9 mouse cellular contexts compared by ENCODE assay signal in the genomic region with DNA sequence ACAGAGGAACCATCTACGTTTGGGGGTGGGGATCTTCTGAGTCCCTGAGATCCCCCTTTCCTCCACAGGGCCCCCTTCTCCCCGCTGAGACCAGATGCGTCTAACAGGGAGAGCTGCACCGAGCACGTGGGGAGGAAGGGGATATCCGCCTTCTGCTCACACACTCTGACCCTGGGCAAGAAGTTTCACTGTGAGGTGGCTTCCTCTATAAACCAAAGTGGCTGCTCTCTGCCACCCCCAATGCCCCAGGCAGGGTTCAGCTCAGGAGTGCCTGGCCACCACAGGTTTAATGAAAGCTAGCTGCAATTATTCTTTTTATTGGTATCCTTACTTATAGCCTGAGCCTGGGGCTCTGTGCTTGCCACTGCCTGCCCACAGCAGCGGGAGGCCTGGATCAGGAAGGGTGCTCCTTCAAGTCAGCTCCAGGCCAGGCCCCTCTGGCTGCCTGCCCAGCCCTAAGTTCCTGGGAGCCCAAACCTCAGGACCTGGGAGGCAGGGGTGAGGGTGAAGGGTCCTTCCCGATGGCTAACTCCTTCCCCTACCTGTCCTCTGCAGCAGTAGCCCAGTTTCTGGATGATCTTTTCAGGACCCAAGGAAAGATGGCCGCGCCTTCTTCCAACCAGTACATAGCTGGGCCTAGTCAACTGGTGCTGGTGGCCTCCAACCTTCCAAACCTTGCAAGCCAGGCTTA. TPM values are rescaled to one million over a fixed set of nuclear protein-coding genes. Genes with fewer than 3 reads are reported as not detected.
DNase-seq lines count a peak whose midpoint lies in the region; ATAC-seq and TF ChIP-seq lines count a peak whose summit lies in the region.
"Had no signal": no experiment of that assay in that cellular context is flagged by ENCODE, and none has a peak within 500 bp of the region (broad histone marks: within the 10 kb centered on the region; RNA-seq: fewer than 3 reads in every experiment).

No protein-coding gene starts in this region.

- peaks cover 81% of the 10 kb centered on the region for H3K4me1 ChIP-seq in erythroblast, embryonic 14.5 days (ENCODE audit: control insufficient read depth)
- H3K4me1 ChIP-seq in G1E (ENCODE audit: insufficient read depth, low read depth, low read length): peaks cover 79% of the 10 kb centered on the region
- peaks cover 51% of the 10 kb centered on the region for H3K4me1 ChIP-seq in heart, postnatal 0 days (ENCODE audit: control insufficient read depth, insufficient read depth)
- H3K4me1 ChIP-seq in limb, embryonic 13.5 days: peaks cover 36% of the 10 kb centered on the region
- peaks cover 41% of the 10 kb centered on the region for H3K4me1 ChIP-seq in small intestine, adult 2 months (ENCODE audit: control insufficient read depth, insufficient read depth, insufficient read length, low read length)

- H3K4me2 ChIP-seq in heart, postnatal 0 days (ENCODE audit: low read depth, low read length): peak overlapping the region; percentile 68
- peak overlapping the region; percentile 84 for H3K4me2 ChIP-seq in limb, embryonic 13.5 days (replicated peaks)

- no peak for TF ChIP-seq POLR2A in small intestine, adult 2 months (IDR thresholded peaks at IDR 0.05; ENCODE audit: low read depth, low read length)

- no peak for ATAC-seq in erythroblast, adult 5-6 weeks (replicated peaks; ENCODE audit: low FRiP score, poor library complexity, severe bottlenecking)
- peak; percentile 61; the same call in 1 of the 2 replicates for ATAC-seq in G1E (ENCODE audit: extremely low read depth, insufficient number of reproducible peaks, low FRiP score, poor library complexity, severe bottlenecking)
- no peak for ATAC-seq in heart, postnatal 0 days (ENCODE audit: insufficient read depth, low read depth)
- ATAC-seq in limb, embryonic 13.5 days (ENCODE audit: low FRiP score, low read depth): no peak

- H3K4me3 ChIP-seq in erythroblast, embryonic 14.5 days (replicated peaks): peak overlapping the region; percentile 79
- peak overlapping the region; percentile 96; the same call in 1 of the 2 replicates for H3K4me3 ChIP-seq in G1E (ENCODE audit: low read depth, low read length)
- H3K4me3 ChIP-seq in heart, postnatal 0 days (ENCODE audit: low read depth, low read length): no peak overlapping the region
- H3K4me3 ChIP-seq in limb, embryonic 13.5 days: no peak overlapping the region
- peak overlapping the region; percentile 35 for H3K4me3 ChIP-seq in small intestine, adult 2 months (ENCODE audit: low read depth, low read length)

- peaks cover 63% of the 10 kb centered on the region for H3K36me3 ChIP-seq in erythroblast, embryonic 14.5 days (ENCODE audit: control insufficient read depth)
- H3K36me3 ChIP-seq in G1E (replicated peaks): peaks cover 77% of the 10 kb centered on the region
- peaks cover 25% of the 10 kb centered on the region for H3K36me3 ChIP-seq in heart, postnatal 0 days (replicated peaks; ENCODE audit: control insufficient read depth, insufficient read depth, low read length)
- H3K36me3 ChIP-seq in limb, embryonic 13.5 days: peaks cover 48% of the 10 kb centered on the region
- H3K36me3 ChIP-seq in small intestine, adult 2 months (ENCODE audit: control insufficient read depth, insufficient read depth, low read length): peaks cover 28% of the 10 kb centered on the region

- 51% methylated on average over 10 of the region's 10 CpGs for WGBS in heart, postnatal 0 days
- WGBS in limb, embryonic 13.5 days: 46% methylated on average over 10 of the region's 10 CpGs
- WGBS in small intestine, adult 2 months: 29% methylated on average over 10 of the region's 10 CpGs

- no peak for TF ChIP-seq EP300 in heart, postnatal 0 days (IDR thresholded peaks at IDR 0.05; ENCODE audit: low read depth)

- no peaks in the 10 kb centered on the region for H3K9me3 ChIP-seq in erythroblast, embryonic 14.5 days (ENCODE audit: control insufficient read depth, low read length)
- no peaks in the 10 kb centered on the region for H3K9me3 ChIP-seq in G1E (replicated peaks)
- H3K9me3 ChIP-seq in heart, postnatal 0 days (replicated peaks; ENCODE audit: control insufficient read depth, low read length): no peaks in the 10 kb centered on the region
- H3K9me3 ChIP-seq in limb, embryonic 13.5 days: no peaks in the 10 kb centered on the region

- H3K27ac ChIP-seq in heart, postnatal 0 days (ENCODE audit: low read depth): peak overlapping the region; percentile 75
- H3K27ac ChIP-seq in limb, embryonic 13.5 days: peak overlapping the region; percentile 39; the same call in 1 of the 2 replicates
- peak overlapping the region; percentile 83 for H3K27ac ChIP-seq in small intestine, adult 2 months (ENCODE audit: insufficient read depth, low read depth, low read length)

- peak overlapping the region; percentile 24; the same call in 1 of the 2 replicates for H3K9ac ChIP-seq in heart, postnatal 0 days (replicated peaks; ENCODE audit: low read depth, low read length)
- H3K9ac ChIP-seq in limb, embryonic 13.5 days: peak overlapping the region; percentile 87

- no peak for DNase-seq in G1E (ENCODE audit: low spot score)
- DNase-seq in heart, postnatal 0 days (ENCODE audit: low spot score): no peak
- no peak for DNase-seq in right cerebral cortex, adult 18-20 months
- no peak for DNase-seq in retina, postnatal 1 day

- no peak for TF ChIP-seq CTCF in G1E (IDR thresholded peaks at IDR 0.05; ENCODE audit: low read depth, low read length)
- TF ChIP-seq CTCF in heart, postnatal 0 days (IDR thresholded peaks at IDR 0.05; ENCODE audit: low read depth): no peak
- TF ChIP-seq CTCF in small intestine, adult 2 months (IDR thresholded peaks at IDR 0.05; ENCODE audit: extremely low read depth, insufficient read length, insufficient replicate concordance, low read depth, low read length): no peak

- no peaks in the 10 kb centered on the region for H3K27me3 ChIP-seq in erythroblast, embryonic 14.5 days (ENCODE audit: control insufficient read depth)
- no peaks in the 10 kb centered on the region for H3K27me3 ChIP-seq in G1E (ENCODE audit: insufficient read depth, low read length)
- no peaks in the 10 kb centered on the region for H3K27me3 ChIP-seq in heart, postnatal 0 days (ENCODE audit: control insufficient read depth, insufficient read depth, low read length)
- no peaks in the 10 kb centered on the region for H3K27me3 ChIP-seq in limb, embryonic 13.5 days
- no peaks in the 10 kb centered on the region for H3K27me3 ChIP-seq in small intestine, adult 2 months (ENCODE audit: control insufficient read depth, insufficient read depth, low read length)

RNA-seq across cellular contexts. Expression of a gene that starts 2.8 kb away (rescaled TPM):
- 7.3 and 7.7 TPM in 2 replicates for polyA plus RNA-seq in erythroblast, embryonic 14.5 days (2012)
- total RNA-seq in erythroblast, adult 5-6 weeks (2015; ENCODE audit: low replicate concordance): 14.0 and 21.3 TPM in 2 replicates
- total RNA-seq in erythroblast, adult 5-6 weeks (2017; ENCODE audit: low replicate concordance): 10.6 and 18.9 TPM in 2 replicates
- total RNA-seq in G1E (2014; fragmentation: Nextera tagmentation): 102 and 112 TPM in 2 replicates
- 44.9 and 50.2 TPM in 2 replicates for total RNA-seq in G1E (2017)
- polyA plus RNA-seq in G1E (2012): 92.9 and 94.1 TPM in 2 replicates
- 55.0 and 68.0 TPM in 2 replicates for total RNA-seq in heart, postnatal 0 days (2014; rRNA removed; ENCODE audit: low replicate concordance)
- 88.5 and 93.6 TPM in 2 replicates for polyA plus RNA-seq in heart, postnatal 0 days (2015; fragmentation: Nextera tagmentation; extraction: Ambion mirVana)
- 115 and 118 TPM in 2 replicates for polyA plus RNA-seq in limb, embryonic 13.5 days (2015; fragmentation: Nextera tagmentation; extraction: Ambion mirVana)
- polyA plus RNA-seq in small intestine, adult 2 months (2012; rRNA removed): 121 and 278 TPM in 2 replicates

RNA-seq across cellular contexts. Expression of a gene that starts 32.5 kb away (rescaled TPM):
- 0.05 and 0.08 TPM in 2 replicates for polyA plus RNA-seq in erythroblast, embryonic 14.5 days (2012)
- total RNA-seq in erythroblast, adult 5-6 weeks (2015; ENCODE audit: low replicate concordance): 0.19 TPM in 1 of 2 replicates, not detected in the other
- total RNA-seq in erythroblast, adult 5-6 weeks (2017; ENCODE audit: low replicate concordance): 0.14 and 1.0 TPM in 2 replicates
- total RNA-seq in G1E (2014; fragmentation: Nextera tagmentation) (7.1 and 8.2 TPM in 2 replicates), G1E (2017) (3.3 and 4.1 TPM in 2 replicates)
- polyA plus RNA-seq in G1E (2012): 17.6 and 18.6 TPM in 2 replicates
- 30.8 and 31.2 TPM in 2 replicates for total RNA-seq in heart, postnatal 0 days (2014; rRNA removed; ENCODE audit: low replicate concordance)
- polyA plus RNA-seq in heart, postnatal 0 days (2015; fragmentation: Nextera tagmentation; extraction: Ambion mirVana): 10.0 and 11.7 TPM in 2 replicates
- polyA plus RNA-seq in limb, embryonic 13.5 days (2015; fragmentation: Nextera tagmentation; extraction: Ambion mirVana): 33.0 and 33.1 TPM in 2 replicates
- polyA plus RNA-seq in small intestine, adult 2 months (2012; rRNA removed): 0.74 and 0.85 TPM in 2 replicates
- total RNA-seq: MEL had no signal

RNA-seq across cellular contexts. Expression of a gene that starts 37.3 kb away (rescaled TPM):
- 7.8 and 8.0 TPM in 2 replicates for polyA plus RNA-seq in erythroblast, embryonic 14.5 days (2012)
- total RNA-seq in erythroblast, adult 5-6 weeks (2015; ENCODE audit: low replicate concordance): 0.42 and 0.58 TPM in 2 replicates
- total RNA-seq in erythroblast, adult 5-6 weeks (2017; ENCODE audit: low replicate concordance): 0.17 TPM in 1 of 2 replicates, not detected in the other
- total RNA-seq in G1E (2014; fragmentation: Nextera tagmentation) (240 and 246 TPM in 2 replicates), G1E (2017) (18.0 and 19.6 TPM in 2 replicates)
- 162 and 183 TPM in 2 replicates for polyA plus RNA-seq in G1E (2012)
- total RNA-seq in heart, postnatal 0 days (2014; rRNA removed; ENCODE audit: low replicate concordance): 29.7 and 35.5 TPM in 2 replicates
- 4.2 and 6.2 TPM in 2 replicates for polyA plus RNA-seq in heart, postnatal 0 days (2015; fragmentation: Nextera tagmentation; extraction: Ambion mirVana)
- 12.9 and 14.9 TPM in 2 replicates for polyA plus RNA-seq in limb, embryonic 13.5 days (2015; fragmentation: Nextera tagmentation; extraction: Ambion mirVana)
- polyA plus RNA-seq in small intestine, adult 2 months (2012; rRNA removed): 0.52 and 0.68 TPM in 2 replicates

RNA-seq across cellular contexts. Expression of a gene that starts 42.1 kb away (rescaled TPM):
- polyA plus RNA-seq in erythroblast, embryonic 14.5 days (2012): not detected in 2 replicates
- total RNA-seq in erythroblast, adult 5-6 weeks (2015; ENCODE audit: low replicate concordance): not detected in 2 replicates
- total RNA-seq in erythroblast, adult 5-6 weeks (2017; ENCODE audit: low replicate concordance): 0.28 TPM in 1 of 2 replicates, not detected in the other
- not detected in 2 replicates for total RNA-seq in G1E (2014; fragmentation: Nextera tagmentation)
- total RNA-seq in G1E (2017): 0.06 and 0.22 TPM in 2 replicates
- not detected in 2 replicates for polyA plus RNA-seq in G1E (2012)
- not detected in 2 replicates for total RNA-seq in heart, postnatal 0 days (2014; rRNA removed; ENCODE audit: low replicate concordance)
- not detected in 2 replicates for polyA plus RNA-seq in heart, postnatal 0 days (2015; fragmentation: Nextera tagmentation; extraction: Ambion mirVana)
- 0.27 and 0.31 TPM in 2 replicates for polyA plus RNA-seq in limb, embryonic 13.5 days (2015; fragmentation: Nextera tagmentation; extraction: Ambion mirVana)
- 0.05 and 0.14 TPM in 2 replicates for polyA plus RNA-seq in small intestine, adult 2 months (2012; rRNA removed)
- total RNA-seq: MEL had no signal

RNA-seq across cellular contexts. Expression of a gene that starts 48.9 kb away (rescaled TPM):
- not detected in 2 replicates for polyA plus RNA-seq in erythroblast, embryonic 14.5 days (2012)
- total RNA-seq in erythroblast, adult 5-6 weeks (2015; ENCODE audit: low replicate concordance): not detected in 2 replicates
- not detected in 2 replicates for total RNA-seq in erythroblast, adult 5-6 weeks (2017; ENCODE audit: low replicate concordance)
- total RNA-seq in G1E (2014; fragmentation: Nextera tagmentation) (0.87 and 1.9 TPM in 2 replicates), G1E (2017) (0.29 and 0.71 TPM in 2 replicates)
- 0.02 and 0.08 TPM in 2 replicates for polyA plus RNA-seq in G1E (2012)
- 0.08 TPM in 1 of 2 replicates, not detected in the other for total RNA-seq in heart, postnatal 0 days (2014; rRNA removed; ENCODE audit: low replicate concordance)
- 0.07 and 0.12 TPM in 2 replicates for polyA plus RNA-seq in heart, postnatal 0 days (2015; fragmentation: Nextera tagmentation; extraction: Ambion mirVana)
- 0.06 and 0.17 TPM in 2 replicates for polyA plus RNA-seq in limb, embryonic 13.5 days (2015; fragmentation: Nextera tagmentation; extraction: Ambion mirVana)
- not detected in 2 replicates for polyA plus RNA-seq in small intestine, adult 2 months (2012; rRNA removed)

Comparison
In these comparisons a context has a peak if more than half of its experiments do, and no peak if none do; other contexts are left out.
1. H3K4me3 ChIP-seq: peak in erythroblast, embryonic 14.5 days (single experiment), G1E (single experiment) and small intestine, adult 2 months (single experiment); none in heart, postnatal 0 days (single experiment) and limb, embryonic 13.5 days (single experiment).
2. RNA of a gene that starts 2.8 kb away (polyA plus RNA-seq): 121 to 278 TPM in small intestine, adult 2 months, 115 to 118 TPM in limb, embryonic 13.5 days, 92.9 to 94.1 TPM in G1E and 88.5 to 93.6 TPM in heart, postnatal 0 days; 7.3 to 7.7 TPM in erythroblast, embryonic 14.5 days; every median in the first group is over 10 times any median in the second.
3. RNA of a gene that starts 37.3 kb away (polyA plus RNA-seq): 162 to 183 TPM in G1E; 12.9 to 14.9 TPM in limb, embryonic 13.5 days, 7.8 to 8.0 TPM in erythroblast, embryonic 14.5 days, 4.2 to 6.2 TPM in heart, postnatal 0 days and 0.52 to 0.68 TPM in small intestine, adult 2 months; every median in the first group is over 10 times any median in the second.
4. Peak in every context shown above with its lines, with median percentiles within 50 percentile points of each other: H3K27ac ChIP-seq.